Mouse (Mus musculus) liver, embryonic 11.5 days (tissue): ENCODE results near the gene Sorbs2. TPM values are rescaled to one million over a fixed set of nuclear protein-coding genes. Genes with fewer than 3 reads are reported as not detected.

ENCODE experiments used
- ATAC-seq: fragments of 200-750 bp; cut with Nextera tagmentation; replicated peaks from 2 replicates; pipeline ENCODE4 v1.8.0; 2017; ENCODE audit warnings: moderate number of reproducible peaks, mild to moderate bottlenecking, moderate TSS enrichment, moderate library complexity; ENCODE audit not compliant: low FRiP score
- DNase-seq: peaks from one replicate; pipeline ENCODE4 v3.0.0-alpha.2; 2017; ENCODE audit warnings: low spot score
- H3K27ac ChIP-seq: fragments of 300-500 bp; sonication (generic); 2 replicates; pipeline ENCODE4 v1.5.1; 2014; ENCODE audit warnings: mild to moderate bottlenecking, low read depth, low read length, control low read depth
- H3K27me3 ChIP-seq: fragments of 300-500 bp; sonication (generic); replicated peaks from 2 replicates; pipeline ENCODE4 v1.6.1; 2014; ENCODE audit warnings: low read length, mixed read lengths; ENCODE audit not compliant: control insufficient read depth, insufficient read depth
- H3K36me3 ChIP-seq: fragments of 300-500 bp; sonication (generic); 2 replicates; pipeline ENCODE4 v1.6.1; 2014; ENCODE audit warnings: mild to moderate bottlenecking, low read length, moderate library complexity, mixed read lengths; ENCODE audit not compliant: control insufficient read depth, insufficient read depth
- H3K4me1 ChIP-seq: fragments of 300-500 bp; sonication (generic); replicated peaks from 2 replicates; pipeline ENCODE4 v1.6.1; 2014; ENCODE audit warnings: low read length, mixed read lengths; ENCODE audit not compliant: control insufficient read depth, insufficient read depth
- H3K4me2 ChIP-seq: fragments of 300-500 bp; sonication (generic); 2 replicates; pipeline ENCODE4 v1.6.1; 2014; ENCODE audit warnings: mild to moderate bottlenecking, control low read depth, moderate library complexity
- H3K4me3 ChIP-seq: fragments of 300-500 bp; sonication (generic); 2 replicates; pipeline ENCODE4 v1.5.1; 2014; ENCODE audit warnings: low read depth, low read length, control low read depth
- H3K9ac ChIP-seq: fragments of 300-500 bp; sonication (generic); 2 replicates; pipeline ENCODE4 v1.6.1; 2014; ENCODE audit warnings: low read depth, low read length, control low read depth
- H3K9me3 ChIP-seq: fragments of 300-500 bp; sonication (generic); 2 replicates; pipeline ENCODE4 v1.6.1; 2016; ENCODE audit warnings: low read length, inconsistent platforms, mixed read lengths; ENCODE audit not compliant: control insufficient read depth
- WGBS: fragments of 180-500 bp; shearing (Covaris S2); extraction: QIAGEN DNeasy Blood & Tissue Kit; methylation state at CpG from one replicate; pipeline ENCODE4 v1.1.7; 2014; 5-methylcytosine and 5-hydroxymethylcytosine counted together
- polyA plus RNA-seq: library from polyadenylated mRNA; unstranded; fragments of >200 nt; fragmentation: Nextera tagmentation; extraction: Ambion mirVana; gene quantifications from 2 replicates; pipeline ENCODE4 v1.2.1, GENCODE M21; 2014

The Sorbs2 gene
- polyA plus RNA-seq, 1 experiment from 2014 or later, result 5.7 TPM

DNA sequence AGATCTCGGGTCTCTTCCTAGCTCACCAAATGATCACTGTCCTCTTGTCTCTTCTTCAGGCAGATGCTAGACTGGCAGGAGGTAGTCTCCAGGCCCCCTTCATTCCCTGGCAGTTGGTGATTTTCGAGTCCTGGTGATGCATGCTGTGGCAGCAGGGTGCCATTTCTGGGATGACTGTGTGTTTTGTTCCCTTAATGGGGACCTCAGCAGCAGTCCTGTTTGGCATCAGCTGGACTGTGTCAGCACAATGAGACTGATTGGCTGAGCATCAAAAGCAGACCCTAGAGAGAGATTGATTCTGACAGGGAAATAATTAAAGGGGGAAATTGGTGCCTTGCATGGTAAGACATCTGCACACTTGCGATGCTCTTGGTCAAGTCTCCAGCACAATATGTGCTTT lies 50.3 kb downstream of the Sorbs2 start:
- DNase-seq, result no peak
- no peak for ATAC-seq
- 74% methylated on average over 3 of the region's 3 CpGs for WGBS

DNA sequence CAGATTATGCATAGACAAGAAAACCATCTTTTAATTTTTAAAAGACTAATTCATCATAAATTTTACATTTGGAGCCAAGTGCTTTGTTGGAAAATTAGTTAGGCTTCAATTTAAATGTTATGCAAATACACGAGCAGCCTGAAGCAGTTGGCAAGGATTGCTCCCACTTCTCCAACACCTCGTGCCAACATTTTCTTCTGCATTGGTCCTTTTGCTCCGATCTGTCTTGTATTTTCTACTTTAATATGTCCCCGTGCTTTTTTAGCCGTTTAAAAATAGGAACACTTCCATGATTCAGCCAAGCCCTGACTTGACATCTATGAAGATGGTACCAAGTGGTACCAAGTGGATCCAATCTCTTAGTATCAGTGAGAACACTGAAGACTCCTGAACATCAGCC lies 50.8 kb downstream of the Sorbs2 start:
- 87% methylated on average over 5 of the region's 5 CpGs for WGBS
- Histone ChIP-seq H3K27ac (no peak overlapping the region), H3K4me3 (no peak overlapping the region), H3K4me2 (no peak overlapping the region), H3K36me3 (no peaks in the 10 kb centered on the region), H3K9me3 (no peaks in the 10 kb centered on the region), H3K27me3 (no peaks in the 10 kb centered on the region), H3K4me1 (no peaks in the 10 kb centered on the region), H3K9ac (no peak overlapping the region)
- ATAC-seq, result no peak
- no peak for DNase-seq

More for the DNA sequence above, 50.3 kb downstream of the Sorbs2 start:
- Histone ChIP-seq H3K36me3 (no peaks in the 10 kb centered on the region), H3K4me2 (no peak overlapping the region), H3K9ac (no peak overlapping the region), H3K27me3 (no peaks in the 10 kb centered on the region), H3K9me3 (no peaks in the 10 kb centered on the region), H3K4me1 (no peaks in the 10 kb centered on the region), H3K4me3 (no peak overlapping the region), H3K27ac (no peak overlapping the region)

GRCm38 (mm10) chr8:45559176-45559820 lies 51.7 kb downstream of the Sorbs2 start:
- Histone ChIP-seq H3K36me3 (no peaks in the 10 kb centered on the region), H3K27me3 (no peaks in the 10 kb centered on the region), H3K9ac (no peak overlapping the region), H3K4me1 (no peaks in the 10 kb centered on the region), H3K4me2 (no peak overlapping the region), H3K4me3 (no peak overlapping the region), H3K27ac (no peak overlapping the region), H3K9me3 (no peaks in the 10 kb centered on the region)
- 84% methylated on average over 6 of the region's 6 CpGs for WGBS
- DNase-seq (no peak), ATAC-seq (no peak)

- ATAC-seq (no peak), DNase-seq (no peak)
- Histone ChIP-seq H3K9ac (no peak overlapping the region), H3K4me2 (no peak overlapping the region), H3K9me3 (no peaks in the 10 kb centered on the region), H3K27me3 (no peaks in the 10 kb centered on the region), H3K4me1 (no peaks in the 10 kb centered on the region), H3K27ac (no peak overlapping the region), H3K4me3 (no peak overlapping the region), H3K36me3 (no peaks in the 10 kb centered on the region)
- 71% methylated on average over 1 of the region's 1 CpGs for WGBS
Observed at GRCm38 (mm10) chr8:45565189-45565588, 57.6 kb downstream of the Sorbs2 start.

GRCm38 (mm10) chr8:45570117-45570516 lies 62.5 kb downstream of the Sorbs2 start:
- Histone ChIP-seq H3K9ac (no peak overlapping the region), H3K4me2 (no peak overlapping the region), H3K4me1 (no peaks in the 10 kb centered on the region), H3K36me3 (no peaks in the 10 kb centered on the region), H3K9me3 (no peaks in the 10 kb centered on the region), H3K4me3 (no peak overlapping the region), H3K27me3 (no peaks in the 10 kb centered on the region), H3K27ac (no peak overlapping the region)
- WGBS, result 66% methylated on average over 4 of the region's 4 CpGs
- DNase-seq, result no peak
- no peak for ATAC-seq

GRCm38 (mm10) chr8:45579714-45580543 lies 72.3 kb downstream of the Sorbs2 start:
- Histone ChIP-seq H3K4me1 (no peaks in the 10 kb centered on the region), H3K4me2 (no peak overlapping the region), H3K9ac (no peak overlapping the region), H3K27me3 (no peaks in the 10 kb centered on the region), H3K36me3 (no peaks in the 10 kb centered on the region), H3K9me3 (no peaks in the 10 kb centered on the region), H3K27ac (no peak overlapping the region), H3K4me3 (no peak overlapping the region)
- ATAC-seq (no peak), DNase-seq (no peak)
- 70% methylated on average over 7 of the region's 7 CpGs for WGBS

DNA sequence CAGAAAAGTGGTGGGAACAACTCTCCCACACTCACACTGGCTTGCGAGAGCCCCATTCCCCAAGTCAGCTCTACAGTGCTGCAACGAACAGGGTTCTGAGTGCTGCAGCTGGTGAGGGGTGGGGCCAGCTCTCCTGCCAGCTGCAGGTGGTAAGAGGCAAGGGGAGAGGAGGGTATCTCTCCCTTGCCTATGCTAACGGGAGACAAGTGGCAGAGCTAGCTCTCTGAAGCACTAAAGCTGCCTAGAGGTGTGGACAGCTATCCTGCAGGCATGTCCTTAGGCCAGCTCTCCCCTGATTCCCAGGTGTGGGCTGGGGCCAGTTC lies 72.9 kb downstream of the Sorbs2 start:
- Histone ChIP-seq H3K9me3 (no peaks in the 10 kb centered on the region), H3K27me3 (no peaks in the 10 kb centered on the region), H3K4me3 (no peak overlapping the region), H3K9ac (no peak overlapping the region), H3K27ac (no peak overlapping the region), H3K4me2 (no peak overlapping the region), H3K4me1 (no peaks in the 10 kb centered on the region), H3K36me3 (no peaks in the 10 kb centered on the region)
- no peak for DNase-seq
- 46% methylated on average over 3 of the region's 3 CpGs for whole genome bisulfite sequencing
- ATAC-seq, result no peak

DNA sequence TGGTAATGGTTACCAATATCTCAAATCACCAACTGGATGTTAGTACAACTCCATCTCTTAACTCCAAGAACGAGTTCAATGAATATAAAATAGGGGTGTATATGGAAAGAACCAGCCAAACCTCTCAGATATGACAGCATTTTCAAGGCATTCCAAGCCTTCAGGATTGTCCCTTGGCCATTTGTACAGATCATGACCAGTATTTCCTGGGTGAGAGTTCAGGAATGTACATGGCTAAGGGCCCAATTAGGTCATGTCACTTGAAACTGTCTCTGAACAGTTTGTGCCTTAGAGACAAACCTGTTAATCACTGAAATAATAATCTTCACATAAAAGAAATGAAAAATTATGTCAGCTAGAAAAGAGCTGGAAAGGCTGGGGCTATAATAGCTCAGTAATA lies 76.3 kb downstream of the Sorbs2 start:
- WGBS, result 79% methylated on average over 1 of the region's 1 CpGs
- no peak overlapping the region for H3K4me2 ChIP-seq

More for the DNA sequence above, 76.3 kb downstream of the Sorbs2 start:
- ATAC-seq (no peak), DNase-seq (no peak)
- H3K27me3 ChIP-seq, result no peaks in the 10 kb centered on the region
- no peak overlapping the region for H3K9ac ChIP-seq
- H3K4me1 ChIP-seq, result no peaks in the 10 kb centered on the region
- H3K4me3 ChIP-seq, result no peak overlapping the region
- H3K9me3 ChIP-seq, result no peaks in the 10 kb centered on the region
- H3K36me3 ChIP-seq, result no peaks in the 10 kb centered on the region
- H3K27ac ChIP-seq, result no peak overlapping the region
